Mouse (Mus musculus): ENCODE data around the gene Neil1.

GRCm38 (mm10) chr9:57141417-57142353 is 6.4 kb downstream of the Neil1 start:
- no peak for TF ChIP-seq CTCF (IDR thresholded peaks at IDR 0.05; ENCODE audit: insufficient read depth, low read length)
- TF ChIP-seq POLR2A (IDR thresholded peaks at IDR 0.05; ENCODE audit: borderline replicate concordance, extremely low read depth, low read depth, low read length) = no peak

Measured in lung, adult 2 months (tissue).